Mouse (Mus musculus): ENCODE results near the gene Esr1. TPM values are rescaled to one million over a fixed set of nuclear protein-coding genes. Genes with fewer than 3 reads are reported as not detected.

The Esr1 gene
- total RNA-seq, 2 experiments from 2014 or later: 35.4 to 45.9 TPM

Other genes with a start within 250 kb of the Esr1 start
- gene Zbtb2, start 223.5 kb upstream of the Esr1 start, total RNA-seq (2021): 1 to 10 TPM; 4.4 to 5.2 TPM
- 10 to 100 TPM; 32.3 to 35.2 TPM for gene Rmnd1, start 179.2 kb upstream of the Esr1 start, total RNA-seq (2021)
- gene Armt1, start 179.1 kb upstream of the Esr1 start, total RNA-seq (2021): 10 to 100 TPM; 15.2 to 16.1 TPM
- gene Ccdc170, start 129.1 kb upstream of the Esr1 start, total RNA-seq (2021): under 1 TPM; 0.50 to 0.84 TPM